ENCODE assay signal across 9 mouse cellular contexts in genomic region chr10:41682546-41683393, GRCm38 (mm10). TPM values are rescaled to one million over a fixed set of nuclear protein-coding genes. Genes with fewer than 3 reads are reported as not detected.
DNase-seq lines count a peak whose midpoint lies in the region; ATAC-seq and TF ChIP-seq lines count a peak whose summit lies in the region.
"Had no signal": no experiment of that assay in that cellular context is flagged by ENCODE, and none has a peak within 500 bp of the region (broad histone marks: within the 10 kb centered on the region; RNA-seq: fewer than 3 reads in every experiment).

No protein-coding gene starts in this region.

- WGBS in liver, embryonic 11.5 days = 42% methylated on average over 16 of the region's 16 CpGs
- 45% methylated on average over 16 of the region's 16 CpGs for WGBS in neural tube, embryonic 11.5 days
- WGBS in stomach, postnatal 0 days = 28% methylated on average over 16 of the region's 16 CpGs

- no peak overlapping the region for H3K27ac ChIP-seq in liver, embryonic 11.5 days (ENCODE audit: low read depth, low read length)
- H3K27ac ChIP-seq in neural tube, embryonic 11.5 days (ENCODE audit: low read depth, low read length) = no peak overlapping the region
- no peak overlapping the region for H3K27ac ChIP-seq in stomach, postnatal 0 days (replicated peaks)
- H3K27ac ChIP-seq: embryonic facial prominence, embryonic 13.5 days had no signal

- peak; percentile 83 for DNase-seq in A20 (ENCODE audit: low read depth, low spot score)
- DNase-seq in adrenal gland, postnatal 10 days = peak; percentile 91
- peak; percentile 82 for DNase-seq in embryo, embryonic 9.5 days (ENCODE audit: extremely low spot score)
- DNase-seq in heart, adult 18-20 months = peak; percentile 78 to 93
- peak; percentile 92 for DNase-seq in kidney, postnatal 10 days
- peak; percentile 68 for DNase-seq in liver, embryonic 11.5 days (ENCODE audit: low spot score)
- peak; percentile 78 for DNase-seq in neural tube, embryonic 11.5 days (ENCODE audit: low spot score)
- DNase-seq in stomach, postnatal 0 days (ENCODE audit: low spot score) = peak; percentile 86

- H3K9me3 ChIP-seq in liver, embryonic 11.5 days (ENCODE audit: control insufficient read depth, low read length) = no peaks in the 10 kb centered on the region
- H3K9me3 ChIP-seq in neural tube, embryonic 11.5 days (ENCODE audit: control insufficient read depth, low read length) = no peaks in the 10 kb centered on the region
- H3K9me3 ChIP-seq in stomach, postnatal 0 days (ENCODE audit: control insufficient read depth, low read length) = no peaks in the 10 kb centered on the region
- H3K9me3 ChIP-seq: embryonic facial prominence, embryonic 13.5 days had no signal

- no peak overlapping the region for H3K4me2 ChIP-seq in liver, embryonic 11.5 days
- no peak overlapping the region for H3K4me2 ChIP-seq in neural tube, embryonic 11.5 days (ENCODE audit: low read depth)
- H3K4me2 ChIP-seq in stomach, postnatal 0 days (replicated peaks; ENCODE audit: low read depth) = no peak overlapping the region
- H3K4me2 ChIP-seq: embryonic facial prominence, embryonic 13.5 days had no signal

- TF ChIP-seq CTCF in stomach, postnatal 0 days (IDR thresholded peaks at IDR 0.05; ENCODE audit: low read depth) = peak; percentile 92

- no peaks in the 10 kb centered on the region for H3K36me3 ChIP-seq in liver, embryonic 11.5 days (ENCODE audit: control insufficient read depth, insufficient read depth, low read length)
- no peaks in the 10 kb centered on the region for H3K36me3 ChIP-seq in neural tube, embryonic 11.5 days (ENCODE audit: control insufficient read depth, insufficient read depth, low read length)
- H3K36me3 ChIP-seq in stomach, postnatal 0 days (ENCODE audit: control insufficient read depth, insufficient read depth, low read length) = no peaks in the 10 kb centered on the region
- H3K36me3 ChIP-seq: embryonic facial prominence, embryonic 13.5 days had no signal

- peaks cover 3% of the 10 kb centered on the region; the same call in 1 of the 2 replicates for H3K27me3 ChIP-seq in liver, embryonic 11.5 days (replicated peaks; ENCODE audit: control insufficient read depth, insufficient read depth, low read length)
- H3K27me3 ChIP-seq in neural tube, embryonic 11.5 days (ENCODE audit: control insufficient read depth, insufficient read depth, low read length) = no peaks in the 10 kb centered on the region
- no peaks in the 10 kb centered on the region for H3K27me3 ChIP-seq in stomach, postnatal 0 days (ENCODE audit: control insufficient read depth, insufficient read depth, low read length)

- ATAC-seq in liver, embryonic 11.5 days (replicated peaks; ENCODE audit: low FRiP score) = no peak
- peak; percentile 23 for ATAC-seq in neural tube, embryonic 11.5 days (ENCODE audit: insufficient read depth, low FRiP score, low TSS enrichment)
- peak; percentile 46 for ATAC-seq in stomach, postnatal 0 days (ENCODE audit: low FRiP score, low TSS enrichment)

- no peak overlapping the region for H3K9ac ChIP-seq in liver, embryonic 11.5 days (ENCODE audit: low read depth, low read length)
- H3K9ac ChIP-seq in neural tube, embryonic 11.5 days (ENCODE audit: low read length) = no peak overlapping the region
- no peak overlapping the region for H3K9ac ChIP-seq in stomach, postnatal 0 days (ENCODE audit: low read length)
- H3K9ac ChIP-seq: embryonic facial prominence, embryonic 13.5 days had no signal

- no peaks in the 10 kb centered on the region for H3K4me1 ChIP-seq in liver, embryonic 11.5 days (replicated peaks; ENCODE audit: control insufficient read depth, insufficient read depth, low read length)
- no peaks in the 10 kb centered on the region for H3K4me1 ChIP-seq in neural tube, embryonic 11.5 days (ENCODE audit: control insufficient read depth, insufficient read depth, low read length)
- no peaks in the 10 kb centered on the region for H3K4me1 ChIP-seq in stomach, postnatal 0 days (replicated peaks; ENCODE audit: control insufficient read depth, insufficient read depth)

- H3K4me3 ChIP-seq in liver, embryonic 11.5 days (ENCODE audit: low read depth, low read length) = no peak overlapping the region
- no peak overlapping the region for H3K4me3 ChIP-seq in neural tube, embryonic 11.5 days (ENCODE audit: low read depth, low read length)
- H3K4me3 ChIP-seq in stomach, postnatal 0 days (ENCODE audit: low read depth, low read length) = no peak overlapping the region
- H3K4me3 ChIP-seq: embryonic facial prominence, embryonic 13.5 days had no signal

- TF ChIP-seq EP300 in stomach, postnatal 0 days (optimal IDR thresholded peaks at IDR 0.05) = no peak

RNA-seq across cellular contexts. Expression of gene Ccdc162, which starts 33.7 kb away (rescaled TPM):
- total RNA-seq in adrenal gland, postnatal 10 days (2021) = under 1 TPM; 0.55 to 0.66 TPM
- total RNA-seq in heart, adult 18-20 months (2021) = under 1 TPM; 0.22 to 0.46 TPM
- 0.26 and 0.43 TPM in 2 replicates for polyA plus RNA-seq in liver, embryonic 11.5 days (2014; fragmentation: Nextera tagmentation; extraction: Ambion mirVana)
- polyA plus RNA-seq in neural tube, embryonic 11.5 days (2014; fragmentation: Nextera tagmentation; extraction: Ambion mirVana) = 0.28 and 0.58 TPM in 2 replicates
- polyA plus RNA-seq in stomach, postnatal 0 days (2015; fragmentation: Nextera tagmentation; extraction: Ambion mirVana) = 0.69 TPM in 2 replicates
